Mouse (Mus musculus) left cerebral cortex, adult 9 months (tissue): Measurements from ENCODE around the gene Aimp2.
A peak's percentile ranks its signal among the peaks of the same experiment; 100 is the strongest.

ENCODE experiments used
- DNase-seq, 2 experiments: peaks; one replicate each; pipeline ENCODE4 v3.0.0; 2022; ENCODE audit warnings: low spot score in 2 of 2

The Aimp2 gene

DNA sequence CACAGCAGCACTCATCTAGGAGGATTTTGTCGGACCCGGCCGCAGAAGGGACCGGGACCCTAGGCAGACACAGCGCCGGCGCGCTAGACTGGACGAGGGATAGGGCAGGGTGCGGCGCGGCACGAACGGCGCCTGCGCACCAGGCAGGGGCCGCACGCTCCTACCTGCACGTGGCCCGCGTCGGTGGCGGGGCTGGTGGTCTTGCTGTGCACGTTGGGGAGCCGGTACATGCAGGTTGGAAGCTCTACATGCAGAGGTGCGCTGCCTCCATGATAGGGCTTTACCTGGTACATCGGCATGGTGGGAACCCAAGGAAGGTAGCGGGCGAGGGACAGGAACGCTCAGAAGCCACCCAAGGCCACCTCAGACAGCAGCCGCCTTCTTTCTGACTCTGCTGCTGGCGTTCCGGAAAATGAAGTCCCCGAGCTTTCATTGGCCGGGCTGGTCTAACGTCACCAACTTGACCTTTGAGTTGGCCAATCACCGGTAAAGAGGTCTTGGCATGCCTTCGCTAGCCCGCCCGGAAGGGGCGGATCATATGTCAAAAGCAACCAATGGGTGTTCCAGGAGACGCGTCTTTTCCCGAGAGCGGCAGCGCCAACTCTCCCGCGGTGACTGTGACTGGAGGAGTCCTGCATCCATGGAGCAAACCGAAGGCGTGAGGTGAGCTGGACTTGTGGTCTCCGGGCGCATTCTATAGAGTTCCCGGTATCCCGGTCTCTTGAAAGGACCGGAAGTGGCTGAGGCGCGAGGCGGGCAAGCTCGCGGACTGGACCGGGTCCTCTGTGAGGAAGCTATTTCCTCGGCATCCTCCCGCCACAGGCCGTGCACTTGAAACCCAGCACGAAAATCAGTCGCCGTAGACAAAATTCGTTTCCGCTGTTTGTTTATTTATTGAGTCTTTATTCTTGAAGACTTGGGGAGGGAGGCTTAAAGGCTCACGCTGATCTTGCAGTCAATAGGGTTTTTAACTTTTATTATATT, at the start of gene Aimp2, which contains the start of gene Pms2:
Gene Aimp2, minus strand, starts transcription at position 431 of the 984 bp plus-strand sequence.
Gene Pms2, plus strand, starts transcription at position 548 of the 984 bp plus-strand sequence.
- peak; percentile 96 to 99 for DNase-seq

- DNase-seq: no peak
Observed at GRCm38 (mm10) chr5:143957101-143957500, 47.5 kb upstream of the Aimp2 start.

GRCm38 (mm10) chr5:143950016-143950415, 40.4 kb upstream of the Aimp2 start:
- DNase-seq: no peak

DNA sequence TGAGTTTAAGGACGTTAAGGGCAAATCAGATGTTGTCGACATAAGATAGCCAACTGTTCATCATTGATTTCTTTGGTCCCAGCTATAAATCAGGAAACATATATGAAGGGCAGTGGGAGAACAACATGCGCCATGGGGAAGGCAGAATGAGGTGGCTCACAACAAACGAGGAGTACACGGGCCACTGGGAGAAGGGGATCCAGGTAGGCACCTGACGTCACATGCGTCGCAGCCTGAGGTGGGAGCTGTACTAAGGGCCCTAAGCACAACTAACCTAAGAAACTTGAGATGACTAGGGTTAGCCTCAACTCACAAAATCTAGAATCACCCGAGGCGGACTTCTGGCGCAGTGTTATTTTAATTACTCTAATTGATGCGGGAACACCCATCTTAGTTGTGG, 38.7 kb upstream of the Aimp2 start:
- no peak for DNase-seq

DNA sequence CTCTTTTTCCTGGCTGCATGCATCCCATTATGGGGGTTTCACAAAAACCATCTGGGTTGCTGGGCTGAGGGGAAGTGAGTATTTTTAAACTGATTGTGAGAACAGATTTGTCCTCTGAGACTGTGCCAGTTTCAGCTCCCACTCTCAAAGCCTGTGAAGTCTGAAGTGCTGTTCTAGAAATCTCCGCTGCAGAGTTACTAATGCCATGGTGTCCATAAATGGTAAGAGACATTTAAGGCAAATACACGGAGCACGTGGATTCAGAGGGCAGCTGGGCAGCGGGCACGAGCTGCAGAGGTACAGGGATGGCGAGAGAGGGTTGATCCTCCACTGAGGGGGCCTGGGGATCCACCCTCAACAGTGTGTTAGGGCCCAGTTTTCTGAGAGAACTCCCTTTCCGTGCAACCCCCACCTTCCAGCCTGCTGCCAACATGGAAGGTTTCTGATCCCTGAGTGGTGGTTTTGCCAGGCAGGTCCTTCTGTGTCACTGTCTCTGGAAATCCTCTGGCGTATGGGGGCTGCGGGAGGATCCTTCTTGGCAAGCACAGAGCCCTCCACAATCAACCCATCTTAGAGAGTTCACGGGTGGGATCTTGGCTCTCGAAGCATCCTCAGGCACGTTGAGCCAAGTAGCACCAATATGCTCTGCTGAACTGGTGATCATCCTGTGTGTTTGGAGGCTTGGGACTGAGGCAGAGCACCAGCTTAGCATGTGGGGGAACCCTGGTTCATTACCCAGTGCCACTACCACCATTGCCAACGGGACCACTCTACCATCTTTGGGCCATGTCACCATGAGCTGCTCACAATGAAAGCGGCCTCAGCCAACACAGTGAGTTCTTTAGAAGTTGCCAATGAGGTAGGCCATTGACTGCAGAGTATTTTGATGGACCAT, 33.8 kb upstream of the Aimp2 start:
- peak; percentile 74 to 91 for DNase-seq

- no peak for DNase-seq
Observed at GRCm38 (mm10) chr5:143941588-143941987, 31.9 kb upstream of the Aimp2 start.

- no peak for DNase-seq
Observed at GRCm38 (mm10) chr5:143936156-143936555, 26.5 kb upstream of the Aimp2 start.

DNA sequence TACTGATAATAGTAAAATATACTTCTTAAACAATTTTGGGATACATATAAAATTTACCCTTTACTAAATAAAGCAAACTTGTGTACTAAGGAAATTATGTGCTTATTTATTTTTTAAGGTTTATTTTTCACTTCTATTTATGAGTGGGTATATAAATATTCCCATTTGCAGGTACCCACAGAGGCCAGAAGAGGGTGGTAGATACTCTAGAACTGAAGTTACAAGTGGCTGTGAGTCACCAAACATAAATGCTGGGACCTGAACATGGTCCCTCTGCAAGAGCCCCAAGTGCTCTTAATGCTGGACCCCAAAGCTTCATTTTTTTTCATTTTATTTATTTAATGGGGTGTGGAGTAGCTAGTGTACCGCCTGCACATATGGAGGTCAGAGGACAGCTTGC, 24.2 kb upstream of the Aimp2 start:
- DNase-seq: no peak

DNA sequence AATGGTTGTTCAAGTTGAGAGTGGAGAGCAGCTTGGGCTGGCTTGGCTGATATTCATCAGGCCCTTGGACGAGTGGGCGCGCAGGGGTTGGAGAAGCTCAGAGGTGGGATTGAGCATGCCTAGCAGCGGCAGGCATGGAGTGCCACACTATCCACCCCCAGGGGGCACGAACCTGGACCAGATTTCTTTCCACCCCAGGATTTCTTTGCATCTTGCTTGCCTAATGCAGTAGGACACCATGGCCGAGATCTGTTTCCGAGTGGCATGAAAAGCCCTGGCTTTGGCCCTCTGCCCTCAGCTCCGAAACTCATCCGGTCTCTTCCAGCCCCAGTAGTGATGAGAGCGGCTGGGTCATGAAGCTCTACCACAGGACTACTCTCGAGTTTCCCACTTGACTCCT, 23.8 kb upstream of the Aimp2 start:
- no peak for DNase-seq

GRCm38 (mm10) chr5:143932831-143933230, 23.2 kb upstream of the Aimp2 start, which contains the start of gene Rsph10b:
Rsph10b (plus strand) TSS chr5:143933035.
- no peak for DNase-seq

DNA sequence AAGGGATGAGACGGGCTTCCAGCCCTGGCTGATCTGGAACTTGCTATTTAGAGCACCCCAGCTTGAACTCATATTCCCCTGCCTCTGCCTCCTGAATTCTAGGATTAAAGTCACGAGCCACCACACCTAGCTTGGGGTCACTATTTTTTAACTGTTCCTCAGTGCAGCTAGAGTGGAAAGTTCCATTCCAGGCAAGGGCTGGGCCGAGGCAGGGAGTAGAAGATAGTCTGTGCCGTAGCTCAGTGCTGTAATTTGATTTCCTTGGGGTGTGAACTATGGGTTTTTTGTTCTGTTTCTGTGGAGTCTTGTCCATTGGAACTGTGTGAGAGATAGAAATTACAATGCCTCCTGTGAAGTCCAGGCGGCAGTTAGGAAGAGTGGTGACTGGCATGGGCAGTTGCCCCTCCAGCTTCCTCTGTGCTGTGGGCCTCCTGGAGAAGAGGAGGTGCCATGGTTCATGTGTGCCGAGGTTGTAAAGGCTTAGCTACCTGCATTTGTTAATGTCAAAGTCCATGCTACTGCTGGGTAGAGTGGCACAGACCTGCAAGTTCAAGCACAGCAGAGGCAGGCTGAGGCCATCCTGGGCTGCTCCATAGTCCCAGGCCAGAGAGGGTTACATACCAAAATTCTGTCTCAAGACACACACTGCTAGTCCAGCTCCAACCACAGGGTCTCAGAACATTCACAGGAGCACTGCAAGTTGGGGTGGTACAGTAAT, 22.4 kb upstream of the Aimp2 start:
- DNase-seq: no peak

DNA sequence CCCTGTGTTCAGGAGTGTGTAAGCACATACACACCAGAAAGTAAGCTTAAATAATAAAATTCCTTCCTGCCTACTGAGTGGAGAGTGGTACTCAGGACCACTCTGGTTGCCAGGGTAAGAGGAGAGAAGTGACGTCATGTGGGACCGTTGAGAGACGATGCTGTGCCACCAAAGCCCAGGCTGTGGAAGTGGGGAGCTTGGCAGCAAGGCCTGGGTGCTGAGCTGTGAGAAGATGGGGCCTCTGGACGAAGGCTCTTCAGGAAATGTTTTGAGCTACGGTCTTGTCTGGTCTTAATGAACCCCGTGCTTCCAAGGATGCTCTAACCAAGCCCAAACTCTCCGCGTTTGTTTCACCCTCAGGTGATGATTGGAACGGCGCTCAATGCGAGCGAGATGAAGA, 21.0 kb upstream of the Aimp2 start:
- DNase-seq: no peak

- DNase-seq: no peak
Observed at GRCm38 (mm10) chr5:143929291-143929690, 19.6 kb upstream of the Aimp2 start.

GRCm38 (mm10) chr5:143927875-143928274, 18.2 kb upstream of the Aimp2 start, which contains the start of gene Gm42421:
Gm42421 (plus strand) TSS chr5:143928175.
- no peak for DNase-seq

DNA sequence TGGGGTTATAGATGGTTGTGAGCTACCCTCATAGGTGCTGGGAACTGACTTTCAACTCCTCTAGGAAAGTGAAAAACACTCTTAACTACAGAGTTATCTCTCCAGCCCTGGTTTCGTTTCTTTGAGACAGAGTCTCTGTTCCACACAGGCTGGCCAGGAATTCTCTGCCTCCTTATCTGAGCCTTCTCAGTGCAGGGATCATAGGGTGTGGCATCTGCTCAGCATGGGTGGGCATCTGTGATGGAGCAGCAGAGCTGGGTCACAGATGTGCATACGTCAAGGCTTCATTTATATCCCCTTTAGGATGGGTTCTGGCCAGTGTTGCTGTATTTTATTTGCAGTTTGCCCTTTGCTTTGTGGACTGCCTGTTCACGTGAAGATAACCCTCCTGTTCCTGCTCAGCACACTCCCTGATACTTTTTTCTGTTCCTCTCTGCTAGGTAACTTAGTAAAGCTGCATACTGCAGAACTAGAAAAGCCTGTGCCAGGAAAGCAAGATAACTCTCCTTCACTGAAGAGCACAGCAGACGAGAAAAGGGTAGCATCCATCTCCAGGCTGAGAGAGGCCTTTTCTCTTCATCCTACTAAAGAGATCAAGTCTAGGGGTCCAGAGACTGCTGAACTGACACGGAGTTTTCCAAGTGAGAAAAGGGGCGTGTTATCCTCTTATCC, 15.3 kb upstream of the Aimp2 start:
- DNase-seq: no peak

GRCm38 (mm10) chr5:143918120-143918519, 8.5 kb upstream of the Aimp2 start:
- no peak for DNase-seq

DNA sequence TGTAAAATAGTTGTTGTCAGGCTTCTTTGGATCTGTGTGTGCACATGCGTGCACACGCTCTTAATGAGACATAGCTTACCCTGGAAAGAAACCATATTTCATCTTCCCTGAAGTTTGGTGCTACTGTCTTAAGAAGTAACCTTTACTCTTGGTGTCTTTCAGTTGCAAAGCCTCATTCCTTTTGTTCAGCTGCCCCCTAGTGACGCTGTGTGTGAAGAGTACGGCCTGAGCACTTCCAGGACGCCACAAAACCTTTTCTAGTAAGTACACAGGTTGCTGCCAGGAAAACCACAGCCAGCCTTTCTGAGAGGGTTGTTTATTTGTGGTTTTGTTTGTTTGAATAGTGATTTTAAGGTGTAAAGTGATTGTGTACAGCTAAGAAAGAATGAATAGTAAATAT, 7.8 kb upstream of the Aimp2 start:
- peak in 1 of 2 experiments; percentile 34 for DNase-seq

DNA sequence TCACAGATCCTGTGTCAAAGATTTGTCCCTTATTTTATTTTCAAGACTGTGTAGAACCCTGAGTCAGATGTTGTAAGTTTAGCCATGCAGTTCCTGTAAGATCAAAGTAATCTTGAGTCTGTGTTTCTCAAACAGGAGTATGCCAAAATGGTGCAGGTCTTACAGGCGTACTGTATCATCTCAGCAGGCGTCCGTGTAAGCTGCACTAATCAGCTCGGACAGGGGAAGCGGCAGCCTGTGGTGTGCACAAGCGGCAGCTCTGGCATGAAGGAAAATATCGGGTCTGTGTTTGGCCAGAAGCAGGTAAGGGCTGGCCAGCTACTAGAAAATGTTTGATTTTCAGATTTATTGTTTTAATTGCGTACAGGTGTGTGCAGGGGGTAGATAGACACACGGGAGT, 6.6 kb upstream of the Aimp2 start:
- no peak for DNase-seq

GRCm38 (mm10) chr5:143908926-143909325, 721 bp downstream of the Aimp2 start:
- DNase-seq: no peak

- DNase-seq: peak in 1 of 2 experiments; percentile 16
Observed at GRCm38 (mm10) chr5:143906429-143906828, 3.2 kb downstream of the Aimp2 start.

- DNase-seq: no peak
Observed at GRCm38 (mm10) chr5:143903813-143904212, 5.8 kb downstream of the Aimp2 start.
